ENCODE assay signal across 8 mouse cellular contexts in genomic region chr10:25111636-25112422, GRCm38 (mm10).
A peak's percentile ranks its signal among the peaks of the same experiment; 100 is the strongest.
DNase-seq lines count a peak whose midpoint lies in the region; ATAC-seq lines count a peak whose summit lies in the region.
"Had no signal": no experiment of that assay in that cellular context is flagged by ENCODE, and none has a peak within 500 bp of the region (broad histone marks: within the 10 kb centered on the region; RNA-seq: fewer than 3 reads in every experiment).

No protein-coding gene starts in this region.

- peak; percentile 92 for ATAC-seq in hindbrain, embryonic 12.5 days (ENCODE audit: low FRiP score)
- ATAC-seq in midbrain, embryonic 16.5 days: peak; percentile 72
- no peak for ATAC-seq in erythroblast, adult 5-6 weeks (replicated peaks; ENCODE audit: low FRiP score, poor library complexity, severe bottlenecking)
- ATAC-seq in monocyte, adult 5-6 weeks (replicated peaks; ENCODE audit: insufficient number of reproducible peaks, low FRiP score, low TSS enrichment, poor library complexity, severe bottlenecking): no peak

- H3K36me3 ChIP-seq in hindbrain, embryonic 12.5 days: no peaks in the 10 kb centered on the region
- no peaks in the 10 kb centered on the region for H3K36me3 ChIP-seq in midbrain, embryonic 16.5 days (ENCODE audit: control insufficient read depth, insufficient read depth, low read length)

- no peaks in the 10 kb centered on the region for H3K9me3 ChIP-seq in hindbrain, embryonic 12.5 days (replicated peaks)
- no peaks in the 10 kb centered on the region for H3K9me3 ChIP-seq in midbrain, embryonic 16.5 days (replicated peaks; ENCODE audit: control insufficient read depth, low read length, poor library complexity, severe bottlenecking)

- H3K27me3 ChIP-seq in hindbrain, embryonic 12.5 days: no peaks in the 10 kb centered on the region
- H3K27me3 ChIP-seq in midbrain, embryonic 16.5 days (ENCODE audit: control insufficient read depth, insufficient read depth, low read depth, low read length): no peaks in the 10 kb centered on the region

- 6% methylated on average over 11 of the region's 11 CpGs for WGBS in hindbrain, embryonic 12.5 days
- WGBS in midbrain, embryonic 16.5 days: 4% methylated on average over 11 of the region's 11 CpGs

- H3K4me1 ChIP-seq in hindbrain, embryonic 12.5 days: peaks cover 19% of the 10 kb centered on the region
- H3K4me1 ChIP-seq in midbrain, embryonic 16.5 days (ENCODE audit: control insufficient read depth, insufficient read depth, low read length): peaks cover 11% of the 10 kb centered on the region

- no peak overlapping the region for H3K4me2 ChIP-seq in hindbrain, embryonic 12.5 days (replicated peaks)
- peak overlapping the region; percentile 23 for H3K4me2 ChIP-seq in midbrain, embryonic 16.5 days (ENCODE audit: low read length)

- peak; percentile 76 for DNase-seq in ZHBTc4 (ENCODE audit: low read depth, low spot score)
- DNase-seq in cerebellum, adult 9-10 months: peak; percentile 96
- no peak for DNase-seq in urinary bladder, postnatal 36 days (ENCODE audit: low spot score in 2 of 2)

- no peak overlapping the region for H3K9ac ChIP-seq in hindbrain, embryonic 12.5 days
- H3K9ac ChIP-seq in midbrain, embryonic 16.5 days (ENCODE audit: low read depth, low read length): no peak overlapping the region

- H3K27ac ChIP-seq in hindbrain, embryonic 12.5 days: peak overlapping the region; percentile 76
- H3K27ac ChIP-seq in midbrain, embryonic 16.5 days (ENCODE audit: low read length): peak overlapping the region; percentile 24

- H3K4me3 ChIP-seq in hindbrain, embryonic 12.5 days: no peak overlapping the region
- no peak overlapping the region for H3K4me3 ChIP-seq in midbrain, embryonic 16.5 days (ENCODE audit: low read depth, low read length)
- H3K4me3 ChIP-seq: myocyte had no signal

Comparison
In these comparisons a context has a peak if more than half of its experiments do, and no peak if none do; other contexts are left out.
1. DNase-seq: peak in ZHBTc4 (single experiment) and cerebellum, adult 9-10 months (single experiment); none in urinary bladder, postnatal 36 days (0 of 2).
2. ATAC-seq: peak in hindbrain, embryonic 12.5 days (single experiment) and midbrain, embryonic 16.5 days (single experiment); none in erythroblast, adult 5-6 weeks (single experiment) and monocyte, adult 5-6 weeks (single experiment).